Mouse (Mus musculus) left cerebral cortex, adult 18-20 months (tissue): ENCODE data around the gene Prpf31. TPM values are rescaled to one million over a fixed set of nuclear protein-coding genes. Genes with fewer than 3 reads are reported as not detected.

Experiments used
- DNase-seq, 2 experiments: peaks; one replicate each; pipeline ENCODE4 v3.0.0; 2021 to 2022; ENCODE audit warnings: low spot score in 2 of 2, mixed read lengths in 1 of 2
- microRNA-seq, 2 experiments: library from miRNA; unstranded; fragments of <30 nt; microRNA quantifications; one replicate each; pipeline ENCODE4 v1.2.0; 2021
- total RNA-seq, 2 experiments: library from RNA; stranded (reverse); gene quantifications; 2 replicates each; pipeline ENCODE4 v1.2.3; 2021

Gene Prpf31
- total RNA-seq, 2 experiments from 2014 or later = 53.0 to 55.2 TPM

DNA sequence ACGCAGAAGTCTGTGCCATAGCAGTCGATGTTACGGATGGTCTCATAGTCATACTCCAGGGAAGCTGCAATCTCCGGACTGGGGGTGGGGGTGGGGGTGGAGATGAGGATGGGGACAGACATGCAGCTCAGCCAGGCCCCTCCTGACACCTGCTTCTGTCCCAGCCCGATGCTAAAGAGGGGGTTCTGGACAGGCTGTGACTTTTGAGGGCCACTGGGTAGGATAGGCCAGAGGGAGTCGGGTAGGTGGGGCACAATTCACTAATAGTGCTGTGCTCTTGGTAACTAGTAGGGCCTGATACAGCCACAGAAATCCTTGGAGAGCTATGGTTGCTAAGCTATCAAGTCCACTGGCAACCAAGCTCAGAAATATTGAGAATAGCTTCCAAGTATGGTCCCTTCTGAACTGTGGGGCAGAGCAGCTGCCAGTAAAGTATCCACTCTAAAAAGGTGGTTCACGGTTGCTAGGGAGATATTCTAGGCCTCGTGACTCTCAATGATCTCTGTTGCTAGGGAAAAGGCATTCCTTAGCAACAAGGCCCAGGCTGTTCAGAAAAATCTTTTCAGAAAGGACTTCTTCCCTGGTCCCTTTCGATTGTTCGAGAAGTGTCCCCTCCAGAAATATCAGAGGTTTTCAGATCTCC is 54.2 kb downstream of the Prpf31 start:
- DNase-seq = no peak

DNA sequence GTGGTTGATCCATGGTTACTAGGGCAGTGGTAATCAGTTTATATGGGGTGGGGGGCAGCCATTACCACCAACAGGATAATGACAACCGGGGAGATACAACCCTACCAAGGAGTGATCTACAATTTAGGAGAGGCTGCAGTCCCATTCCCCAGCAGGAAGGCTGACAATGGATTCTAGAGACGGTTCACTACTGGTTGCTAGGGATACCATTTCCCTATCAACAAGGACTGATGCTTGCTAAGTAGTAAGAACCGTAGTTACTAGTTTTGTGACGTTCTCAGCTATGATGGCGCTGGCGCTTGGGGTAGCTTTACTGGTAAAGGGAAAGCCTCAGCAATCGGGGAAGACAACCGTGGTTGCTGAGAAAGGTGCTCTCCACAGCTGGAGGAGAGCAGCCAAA is 54.9 kb downstream of the Prpf31 start:
- DNase-seq = no peak

DNA sequence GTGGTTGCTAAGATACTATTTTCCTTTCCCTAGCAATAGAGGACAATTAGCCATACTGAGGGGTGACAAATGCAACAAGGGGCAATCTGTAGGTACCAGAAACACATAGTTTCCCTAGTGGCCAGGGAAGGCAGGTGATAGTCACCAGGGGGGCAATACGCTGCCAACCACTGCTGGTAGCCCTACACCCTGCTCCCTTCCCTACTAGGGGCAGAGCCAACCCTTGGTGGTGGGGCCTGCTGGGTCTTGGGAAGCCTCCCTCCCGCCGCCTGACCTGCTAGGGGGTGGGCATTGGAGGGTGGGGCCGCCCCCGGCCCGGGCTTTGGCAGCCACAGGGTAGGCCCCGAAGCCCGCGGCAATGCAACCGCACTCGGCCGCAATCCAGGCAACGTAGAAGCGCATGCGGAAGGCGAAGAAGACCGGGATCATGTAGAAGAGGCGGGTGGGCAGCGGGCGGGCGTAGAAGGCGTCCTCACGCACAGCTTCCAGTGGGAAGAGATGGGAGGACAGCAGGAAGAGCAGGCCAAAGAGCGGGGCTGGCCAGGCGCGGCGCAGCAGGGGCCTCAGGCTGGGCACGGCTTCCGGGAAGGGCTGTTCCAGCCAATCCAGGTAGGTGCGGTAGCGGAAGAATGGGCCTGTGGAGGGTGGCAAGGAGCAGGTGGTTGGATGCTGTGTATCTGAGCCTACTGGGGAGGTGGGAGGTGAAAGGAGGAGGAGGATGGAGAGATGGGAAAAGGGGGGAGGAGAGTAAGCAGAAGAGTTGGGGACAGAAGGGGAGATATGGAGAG is 55.8 kb downstream of the Prpf31 start:
- DNase-seq = no peak

DNA sequence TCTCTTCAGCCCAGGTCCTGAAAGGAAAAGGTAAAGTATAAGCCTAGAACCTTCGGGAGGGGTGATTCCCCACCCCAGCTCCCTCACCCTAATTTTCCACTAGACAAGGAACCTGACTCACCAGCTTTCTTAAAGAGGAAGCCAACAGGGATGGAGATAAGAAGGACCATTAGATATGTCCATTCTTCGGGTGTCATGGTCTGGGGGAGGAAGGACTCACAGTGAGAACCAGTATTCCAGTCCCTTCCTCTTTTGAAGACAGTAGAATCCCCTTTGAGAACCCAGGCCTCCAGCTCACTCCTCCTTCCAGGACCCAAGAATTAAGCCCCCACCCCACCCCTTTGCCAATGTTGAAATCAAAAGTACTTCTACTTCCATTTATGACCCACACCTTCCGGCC is 62.1 kb downstream of the Prpf31 start:
- DNase-seq = no peak

Small RNA genes lying within 50 kb of the gene (microRNA-seq; reads per million reads assigned to microRNA genes)
- gene Gm25100 (0 reads per million in 2 experiments), gene Mir3572 (4.2 to 10.7 reads per million in 2 experiments)

Other genes with a start within 250 kb of the Prpf31 start
- 100 to 1,000 TPM; 166 TPM for gene Cacng8, start 239.3 kb upstream of the Prpf31 start, total RNA-seq
- gene Cacng6, start 205.8 kb upstream of the Prpf31 start, total RNA-seq = 1 to 10 TPM; 1.0 to 1.9 TPM
- gene Tarm1, start 127.4 kb upstream of the Prpf31 start, total RNA-seq = not detected
- gene Oscar, start 13.8 kb upstream of the Prpf31 start, total RNA-seq = 1 to 10 TPM in 1 of 2 experiments, under 1 TPM in 1; 0.87 to 1.1 TPM
- gene Ndufa3, start 12.6 kb upstream of the Prpf31 start, total RNA-seq = 100 to 1,000 TPM; 543 to 558 TPM
- 10 to 100 TPM; 37.0 to 39.4 TPM for gene Tfpt, start 56 bp upstream of the Prpf31 start, total RNA-seq
- gene Cnot3, start 15.3 kb downstream of the Prpf31 start, total RNA-seq = 10 to 100 TPM; 48.4 to 59.5 TPM
- gene Leng1, start 35.9 kb downstream of the Prpf31 start, total RNA-seq = 1 to 10 TPM; 6.7 to 6.8 TPM
- gene Tmc4, start 47.6 kb downstream of the Prpf31 start, total RNA-seq = 10 to 100 TPM in 1 of 2 experiments, 1 to 10 TPM in 1; 7.9 to 10.8 TPM
- 10 to 100 TPM; 78.5 to 90.0 TPM for gene Tsen34, start 62.9 kb downstream of the Prpf31 start, total RNA-seq
- 100 to 1,000 TPM; 226 to 235 TPM for gene Mboat7, start 63.5 kb downstream of the Prpf31 start, total RNA-seq
- gene Rps9, start 74.0 kb downstream of the Prpf31 start, total RNA-seq = 100 to 1,000 TPM; 337 to 359 TPM
- under 1 TPM; 0.21 to 0.37 TPM for gene Pirb, start 90.4 kb downstream of the Prpf31 start, total RNA-seq
- not detected for gene Gm15448, start 195.7 kb downstream of the Prpf31 start, total RNA-seq
- under 1 TPM in 1 of 2 experiments, not detected in 1; 0.16 TPM for gene Pira2, start 215.1 kb downstream of the Prpf31 start, total RNA-seq